Mouse (Mus musculus): ENCODE data around the gene Igfbpl1. TPM values are rescaled to one million over a fixed set of nuclear protein-coding genes. Genes with fewer than 3 reads are reported as not detected.

Igfbpl1 gene
- total and polyA plus RNA-seq, 2 experiments from 2014 or later: 20.3 to 86.1 TPM

GRCm38 (mm10) chr4:45790018-45790417, 36.7 kb downstream of the Igfbpl1 start:
- no peaks in the 10 kb centered on the region for H3K9me3 ChIP-seq (ENCODE audit: low read length)
- no peak overlapping the region for H3K4me2 ChIP-seq (ENCODE audit: low read depth, low read length)
- H3K4me3 ChIP-seq (ENCODE audit: low read length): no peak overlapping the region
- ATAC-seq (no peak), DNase-seq (ENCODE audit: low spot score) (no peak)
- H3K27me3 ChIP-seq (ENCODE audit: insufficient read depth, low read length): no peaks in the 10 kb centered on the region
- 67% methylated on average over 2 of the region's 2 CpGs for WGBS
- no peak overlapping the region for H3K27ac ChIP-seq
- no peaks in the 10 kb centered on the region for H3K36me3 ChIP-seq (ENCODE audit: insufficient read depth, low read length)
- TF ChIP-seq CTCF (IDR thresholded peaks at IDR 0.05; ENCODE audit: low read depth): no peak
- no peaks in the 10 kb centered on the region for H3K4me1 ChIP-seq (ENCODE audit: insufficient read depth, low read length)
- H3K9ac ChIP-seq (replicated peaks; ENCODE audit: low read length): no peak overlapping the region

DNA sequence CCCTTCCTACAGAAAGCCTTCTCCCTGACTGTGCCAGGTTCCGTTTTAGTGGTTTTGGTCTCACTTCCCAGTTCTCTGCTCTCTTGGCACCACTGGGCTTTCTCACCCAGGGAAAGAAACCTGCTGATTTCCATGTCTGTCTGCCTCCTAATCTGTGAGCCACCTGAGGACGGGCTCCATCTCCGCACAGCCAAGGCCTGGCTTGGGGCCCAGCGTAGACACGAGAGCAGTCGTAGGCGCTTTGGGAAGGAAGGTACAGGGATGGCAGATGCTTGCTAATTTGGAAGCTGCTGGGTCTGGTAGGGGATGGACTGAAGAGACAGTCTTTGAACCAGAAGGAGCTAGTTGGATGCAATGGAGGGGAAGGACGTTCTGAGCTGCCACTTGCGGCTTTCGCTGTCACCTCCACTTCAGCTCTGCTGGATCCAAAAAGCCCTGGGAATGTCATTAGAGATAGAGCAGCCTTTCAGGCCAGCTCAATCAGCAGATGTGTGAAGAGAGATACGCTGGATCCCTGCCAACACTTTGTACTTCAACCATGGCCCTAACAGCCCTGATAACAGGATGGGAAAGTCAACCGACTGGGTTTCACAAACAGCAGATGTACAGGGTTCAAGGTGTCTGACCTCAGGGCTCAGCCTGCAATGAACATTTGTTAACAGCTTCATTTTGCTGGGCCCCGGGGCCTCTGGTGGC, 37.3 kb downstream of the Igfbpl1 start:
- H3K9me3 ChIP-seq (ENCODE audit: low read length): no peaks in the 10 kb centered on the region
- no peaks in the 10 kb centered on the region for H3K27me3 ChIP-seq (ENCODE audit: insufficient read depth, low read length)
- no peak overlapping the region for H3K9ac ChIP-seq (replicated peaks; ENCODE audit: low read length)
- no peak overlapping the region for H3K4me3 ChIP-seq (ENCODE audit: low read length)
- H3K36me3 ChIP-seq (ENCODE audit: insufficient read depth, low read length): no peaks in the 10 kb centered on the region
- no peaks in the 10 kb centered on the region for H3K4me1 ChIP-seq (ENCODE audit: insufficient read depth, low read length)
- no peak for TF ChIP-seq CTCF (IDR thresholded peaks at IDR 0.05; ENCODE audit: low read depth)
- ATAC-seq: peak; percentile 62
- DNase-seq (ENCODE audit: low spot score): peak; percentile 70
- H3K4me2 ChIP-seq (ENCODE audit: low read depth, low read length): no peak overlapping the region
- H3K27ac ChIP-seq: no peak overlapping the region
- 44% methylated on average over 13 of the region's 13 CpGs for WGBS

GRCm38 (mm10) chr4:45788446-45789081, 38.2 kb downstream of the Igfbpl1 start:
- Histone ChIP-seq H3K27ac (no peak overlapping the region), H3K4me3 (ENCODE audit: low read length) (no peak overlapping the region), H3K4me1 (ENCODE audit: insufficient read depth, low read length) (no peaks in the 10 kb centered on the region), H3K27me3 (ENCODE audit: insufficient read depth, low read length) (no peaks in the 10 kb centered on the region), H3K36me3 (ENCODE audit: insufficient read depth, low read length) (no peaks in the 10 kb centered on the region), H3K4me2 (ENCODE audit: low read depth, low read length) (no peak overlapping the region), H3K9me3 (ENCODE audit: low read length) (no peaks in the 10 kb centered on the region), H3K9ac (replicated peaks; ENCODE audit: low read length) (no peak overlapping the region)
- 72% methylated on average over 13 of the region's 13 CpGs for WGBS
- DNase-seq (ENCODE audit: low spot score) (no peak), ATAC-seq (0 out of 2 replicates have a peak, but pooled peaks have one; percentile 13)
- no peak for TF ChIP-seq CTCF (IDR thresholded peaks at IDR 0.05; ENCODE audit: low read depth)

DNA sequence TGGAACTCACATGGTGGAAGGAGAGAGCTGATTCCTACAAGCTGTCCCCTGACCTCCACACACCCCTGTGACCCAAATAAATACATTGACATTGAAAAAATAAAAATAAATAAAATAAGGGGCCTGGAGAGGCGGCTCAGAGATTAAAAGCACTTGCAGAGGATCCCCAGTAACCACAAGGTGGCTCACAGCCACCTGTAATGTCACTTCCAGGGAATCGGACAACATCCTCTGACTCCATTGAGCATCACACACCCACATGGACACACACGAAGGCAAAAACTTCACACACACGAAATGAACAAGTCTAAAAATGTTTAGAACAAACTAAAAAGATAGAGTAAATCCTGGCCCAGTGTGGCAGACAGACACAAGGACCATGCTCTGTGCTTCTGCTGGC, 40.0 kb downstream of the Igfbpl1 start:
- DNase-seq (ENCODE audit: low spot score) (peak; percentile 33), ATAC-seq (no peak)
- Histone ChIP-seq H3K36me3 (ENCODE audit: insufficient read depth, low read length) (no peaks in the 10 kb centered on the region), H3K4me1 (ENCODE audit: insufficient read depth, low read length) (no peaks in the 10 kb centered on the region), H3K27me3 (ENCODE audit: insufficient read depth, low read length) (no peaks in the 10 kb centered on the region), H3K4me3 (ENCODE audit: low read length) (no peak overlapping the region), H3K9ac (replicated peaks; ENCODE audit: low read length) (no peak overlapping the region), H3K4me2 (ENCODE audit: low read depth, low read length) (no peak overlapping the region), H3K9me3 (ENCODE audit: low read length) (no peaks in the 10 kb centered on the region), H3K27ac (no peak overlapping the region)
- WGBS: 53% methylated on average over 4 of the region's 4 CpGs
- peak; percentile 50 for TF ChIP-seq CTCF (IDR thresholded peaks at IDR 0.05; ENCODE audit: low read depth)

- ATAC-seq (0 out of 2 replicates have a peak, but pooled peaks have one; percentile 21), DNase-seq (ENCODE audit: low spot score) (peak; percentile 69)
- 7% methylated on average over 2 of the region's 2 CpGs for WGBS
- Histone ChIP-seq H3K27ac (no peak overlapping the region), H3K9ac (replicated peaks; ENCODE audit: low read length) (no peak overlapping the region), H3K9me3 (ENCODE audit: low read length) (no peaks in the 10 kb centered on the region), H3K36me3 (ENCODE audit: insufficient read depth, low read length) (no peaks in the 10 kb centered on the region), H3K27me3 (ENCODE audit: insufficient read depth, low read length) (no peaks in the 10 kb centered on the region), H3K4me1 (ENCODE audit: insufficient read depth, low read length) (no peaks in the 10 kb centered on the region), H3K4me2 (ENCODE audit: low read depth, low read length) (no peak overlapping the region), H3K4me3 (ENCODE audit: low read length) (no peak overlapping the region)
- 0 out of 2 replicates have a peak, but pooled peaks have one; percentile 8 for TF ChIP-seq CTCF (IDR thresholded peaks at IDR 0.05; ENCODE audit: low read depth)
Measured at GRCm38 (mm10) chr4:45785959-45786358, 40.8 kb downstream of the Igfbpl1 start.

GRCm38 (mm10) chr4:45783671-45784070, 43.1 kb downstream of the Igfbpl1 start:
- H3K4me1 ChIP-seq (ENCODE audit: insufficient read depth, low read length): no peaks in the 10 kb centered on the region
- H3K27ac ChIP-seq: no peak overlapping the region
- TF ChIP-seq CTCF (IDR thresholded peaks at IDR 0.05; ENCODE audit: low read depth): peak; percentile 35
- H3K27me3 ChIP-seq (ENCODE audit: insufficient read depth, low read length): no peaks in the 10 kb centered on the region
- H3K9me3 ChIP-seq (ENCODE audit: low read length): no peaks in the 10 kb centered on the region
- DNase-seq (ENCODE audit: low spot score) (no peak), ATAC-seq (no peak)
- WGBS: 66% methylated on average over 1 of the region's 1 CpGs
- H3K9ac ChIP-seq (replicated peaks; ENCODE audit: low read length): no peak overlapping the region
- no peak overlapping the region for H3K4me2 ChIP-seq (ENCODE audit: low read depth, low read length)
- H3K4me3 ChIP-seq (ENCODE audit: low read length): no peak overlapping the region
- H3K36me3 ChIP-seq (ENCODE audit: insufficient read depth, low read length): no peaks in the 10 kb centered on the region

- DNase-seq (ENCODE audit: low spot score) (peak; percentile 90), ATAC-seq (peak; percentile 62)
- H3K4me3 ChIP-seq (ENCODE audit: low read length): no peak overlapping the region
- H3K36me3 ChIP-seq (ENCODE audit: insufficient read depth, low read length): no peaks in the 10 kb centered on the region
- H3K4me1 ChIP-seq (ENCODE audit: insufficient read depth, low read length): peaks cover 2% of the 10 kb centered on the region; the same call in 1 of the 2 replicates
- H3K9ac ChIP-seq (replicated peaks; ENCODE audit: low read length): no peak overlapping the region
- no peak overlapping the region for H3K27ac ChIP-seq
- peak; percentile 80 for TF ChIP-seq CTCF (IDR thresholded peaks at IDR 0.05; ENCODE audit: low read depth)
- H3K4me2 ChIP-seq (ENCODE audit: low read depth, low read length): no peak overlapping the region
- peaks cover 8% of the 10 kb centered on the region; the same call in 1 of the 2 replicates for H3K27me3 ChIP-seq (ENCODE audit: insufficient read depth, low read length)
- no peaks in the 10 kb centered on the region for H3K9me3 ChIP-seq (ENCODE audit: low read length)
- WGBS: 1% methylated on average over 5 of the region's 5 CpGs
Measured at GRCm38 (mm10) chr4:45771619-45772018, 55.1 kb downstream of the Igfbpl1 start.
